Mouse (Mus musculus) liver, adult 2 months (tissue): ENCODE data around the gene Zfp82. TPM values are rescaled to one million over a fixed set of nuclear protein-coding genes. Genes with fewer than 3 reads are reported as not detected.

ENCODE experiments used
- DNase-seq: peaks from one replicate; pipeline ENCODE4 v3.0.0-alpha.2; 2011; ENCODE audit warnings: low read depth, low spot score; ENCODE audit errors: extremely low read depth
- H3K27ac ChIP-seq: fragments of 200-500 bp; replicated peaks from 2 replicates; pipeline ENCODE4 v1.5.1; 2012; ENCODE audit warnings: low read depth, mild to moderate bottlenecking, control low read depth, inconsistent platforms, low read length; ENCODE audit not compliant: insufficient read depth
- H3K27me3 ChIP-seq: fragments of 200-500 bp; 2 replicates; pipeline ENCODE4 v1.6.1; 2012; ENCODE audit warnings: mild to moderate bottlenecking, moderate library complexity, low read length, inconsistent platforms; ENCODE audit not compliant: control insufficient read depth, insufficient read depth
- H3K36me3 ChIP-seq: fragments of 200-500 bp; 2 replicates; pipeline ENCODE4 v1.6.1; 2012; ENCODE audit warnings: low read length, inconsistent platforms; ENCODE audit not compliant: control insufficient read depth, insufficient read depth
- H3K4me1 ChIP-seq: fragments of 200-500 bp; 2 replicates; pipeline ENCODE4 v1.6.1; 2011; ENCODE audit warnings: low read length; ENCODE audit not compliant: control insufficient read depth, insufficient read depth
- H3K4me3 ChIP-seq: fragments of 200-500 bp; 2 replicates; pipeline ENCODE4 v1.5.1; 2011; ENCODE audit warnings: low read depth, mild to moderate bottlenecking, control low read depth, low read length, moderate library complexity; ENCODE audit not compliant: insufficient read depth
- H3K79me2 ChIP-seq: fragments of 200-500 bp; 2 replicates; pipeline ENCODE4 v1.6.1; 2012; ENCODE audit warnings: inconsistent platforms, mild to moderate bottlenecking, low read length, moderate library complexity; ENCODE audit not compliant: control insufficient read depth, insufficient read depth
- H3K9ac ChIP-seq: fragments of 200-500 bp; 2 replicates; pipeline ENCODE4 v1.6.1; 2012; ENCODE audit warnings: low read depth, mild to moderate bottlenecking, control low read depth, inconsistent platforms, low read length
- CTCF ChIP-seq: fragments of 200-500 bp; IDR thresholded peaks from 2 replicates; pipeline ENCODE4 v1.5.1; 2011; ENCODE audit warnings: low read depth, low read length, control low read depth
- POLR2A ChIP-seq: fragments of 200-500 bp; IDR thresholded peaks from 2 replicates; pipeline ENCODE4 v1.6.1; 2011; ENCODE audit warnings: low read length, control low read depth; ENCODE audit not compliant: insufficient read depth; ENCODE audit errors: extremely low read depth
- WGBS: fragments of 180-500 bp; shearing (Covaris S2); methylation state at CpG from one replicate; pipeline ENCODE4 v1.1.7; 2018; 5-methylcytosine and 5-hydroxymethylcytosine counted together
- polyA plus RNA-seq: library from polyadenylated mRNA; depleted of rRNA; stranded (reverse); fragments of >200 nt; gene quantifications from 2 replicates; pipeline ENCODE4 v1.2.3, GENCODE M21; 2012; rRNA removed
- total RNA-seq: library from RNA; depleted of rRNA; stranded (reverse); fragments of >200 nt; gene quantifications from 2 replicates; pipeline ENCODE4 v1.2.3, GENCODE M21; 2014; rRNA removed

The Zfp82 gene
- total and polyA plus RNA-seq, 2 experiments = 0.04 to 0.46 TPM

DNA sequence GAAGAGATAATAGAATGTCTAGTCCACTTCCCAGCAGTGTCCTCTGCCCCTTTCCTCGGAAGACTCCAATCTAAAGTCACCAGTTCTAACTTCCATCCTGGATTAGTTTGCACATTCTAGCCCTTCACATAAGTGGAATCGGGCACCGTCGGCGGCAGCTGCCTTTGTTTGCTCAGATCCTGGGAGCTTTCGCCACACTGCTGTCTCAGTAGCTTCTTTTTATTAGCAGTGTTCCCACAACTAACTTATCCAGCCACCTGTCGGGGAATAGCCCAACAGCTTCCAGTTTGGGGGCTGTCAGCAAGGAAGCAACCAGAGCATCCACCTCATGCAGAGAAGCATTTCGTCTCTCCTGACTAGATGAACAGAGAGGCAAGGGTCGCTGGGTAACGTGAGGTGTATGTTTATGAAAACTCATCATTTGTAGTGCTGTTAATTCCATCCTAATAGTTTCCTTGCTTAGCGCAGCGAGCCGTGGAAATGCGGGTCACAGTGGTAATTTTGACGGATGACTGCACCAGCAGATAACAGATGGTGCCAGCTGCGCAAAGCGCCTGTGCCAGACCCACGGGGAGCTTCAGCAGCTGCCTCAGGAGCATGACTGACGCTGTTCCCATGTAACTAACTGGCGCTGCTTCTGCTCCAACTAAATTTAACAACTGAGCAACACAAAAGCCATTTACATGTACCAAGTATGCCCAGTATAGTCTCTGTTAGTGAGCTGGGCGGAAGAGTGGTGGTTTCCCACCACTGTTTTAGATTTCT lies 63.2 kb downstream of the Zfp82 start:
- H3K36me3 ChIP-seq = peaks cover 33% of the 10 kb centered on the region
- no peak overlapping the region for H3K4me3 ChIP-seq
- TF ChIP-seq CTCF = no peak
- TF ChIP-seq POLR2A = no peak
- DNase-seq = no peak
- 77% methylated on average over 21 of the region's 21 CpGs for WGBS
- H3K27me3 ChIP-seq = no peaks in the 10 kb centered on the region
- H3K27ac ChIP-seq = no peak overlapping the region
- peaks cover 7% of the 10 kb centered on the region; the same call in 1 of the 2 replicates for H3K79me2 ChIP-seq
- H3K9ac ChIP-seq = no peak overlapping the region
- H3K4me1 ChIP-seq = no peaks in the 10 kb centered on the region

DNA sequence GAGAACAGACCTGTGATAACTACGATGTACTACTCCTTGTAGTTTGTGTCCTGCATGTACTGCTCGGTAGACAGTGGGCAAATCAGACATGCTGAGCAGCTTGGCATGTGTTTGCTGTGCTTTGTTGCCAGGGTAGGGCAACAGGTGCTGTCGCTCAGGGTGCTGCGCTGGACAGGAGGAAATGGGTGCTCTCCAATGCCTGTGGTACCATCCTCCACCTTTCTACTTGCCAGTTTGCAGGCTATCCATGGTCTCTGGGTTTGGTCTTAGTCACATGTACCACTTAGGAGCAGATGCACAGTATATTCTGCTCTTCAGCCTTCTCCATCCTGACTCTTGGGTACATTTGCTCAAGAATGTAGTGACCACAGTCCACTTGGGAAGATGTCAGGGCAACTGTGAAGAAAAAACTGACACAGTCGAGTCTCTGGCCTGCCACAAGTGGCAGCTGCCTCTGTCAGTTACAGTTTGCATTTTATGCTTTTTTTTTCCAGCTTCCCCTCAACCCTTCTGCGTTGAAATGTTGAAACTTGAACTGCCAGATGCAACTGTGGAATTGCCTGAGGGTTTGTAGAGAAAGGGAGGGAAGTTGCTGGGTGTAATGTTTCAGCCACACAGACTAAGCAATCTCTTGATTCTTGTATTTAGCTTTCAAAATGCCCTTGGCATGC lies 64.5 kb downstream of the Zfp82 start:
- no peaks in the 10 kb centered on the region for H3K4me1 ChIP-seq
- TF ChIP-seq POLR2A (no peak), CTCF (no peak)
- no peak overlapping the region for H3K27ac ChIP-seq
- H3K27me3 ChIP-seq = no peaks in the 10 kb centered on the region
- WGBS = 78% methylated on average over 6 of the region's 6 CpGs
- DNase-seq = no peak
- no peak overlapping the region for H3K9ac ChIP-seq
- no peak overlapping the region for H3K4me3 ChIP-seq
- peaks cover 31% of the 10 kb centered on the region for H3K36me3 ChIP-seq
- H3K79me2 ChIP-seq = peaks cover 7% of the 10 kb centered on the region; the same call in 1 of the 2 replicates

- WGBS = 100% methylated on average over 1 of the region's 1 CpGs
These were observed 65.1 kb downstream of the Zfp82 start for GRCm38 (mm10) chr7:30007601-30008000.

More at GRCm38 (mm10) chr7:30007601-30008000, 65.1 kb downstream of the Zfp82 start:
- H3K4me3 ChIP-seq = no peak overlapping the region
- no peaks in the 10 kb centered on the region for H3K27me3 ChIP-seq
- H3K36me3 ChIP-seq = peaks cover 33% of the 10 kb centered on the region
- no peak overlapping the region for H3K27ac ChIP-seq
- no peak for TF ChIP-seq CTCF
- no peak for TF ChIP-seq POLR2A
- peaks cover 7% of the 10 kb centered on the region; the same call in 1 of the 2 replicates for H3K79me2 ChIP-seq
- no peaks in the 10 kb centered on the region for H3K4me1 ChIP-seq
- no peak overlapping the region for H3K9ac ChIP-seq
- no peak for DNase-seq

Other genes starting within 250 kb of the Zfp82 start
- 0.54 and 0.65 TPM in 2 replicates for gene Zfp940, start 219.2 kb downstream of the Zfp82 start, total RNA-seq
- 0.09 and 0.12 TPM in 2 replicates for gene Zfp940, start 219.2 kb downstream of the Zfp82 start, polyA plus RNA-seq
- 2.8 and 3.7 TPM in 2 replicates for gene Zfp420, start 212.9 kb downstream of the Zfp82 start, total RNA-seq
- gene Zfp420, start 212.9 kb downstream of the Zfp82 start, polyA plus RNA-seq = 0.34 and 0.50 TPM in 2 replicates
- gene Zfp27, start 166.3 kb downstream of the Zfp82 start, total RNA-seq = 3.6 and 4.6 TPM in 2 replicates
- 1.1 and 1.3 TPM in 2 replicates for gene Zfp27, start 166.3 kb downstream of the Zfp82 start, polyA plus RNA-seq
- 2.4 and 3.2 TPM in 2 replicates for gene Zfp383, start 164.7 kb downstream of the Zfp82 start, total RNA-seq
- gene Zfp383, start 164.7 kb downstream of the Zfp82 start, polyA plus RNA-seq = 0.36 and 0.51 TPM in 2 replicates
- gene Zfp74, start 118.8 kb downstream of the Zfp82 start, total RNA-seq = 2.4 and 2.6 TPM in 2 replicates
- gene Zfp74, start 118.8 kb downstream of the Zfp82 start, polyA plus RNA-seq = 2.3 and 2.7 TPM in 2 replicates
- 8.7 and 8.8 TPM in 2 replicates for gene Zfp568, start 88.9 kb downstream of the Zfp82 start, total RNA-seq
- gene Zfp568, start 88.9 kb downstream of the Zfp82 start, polyA plus RNA-seq = 4.3 and 4.9 TPM in 2 replicates
- 1.1 TPM in 2 replicates for gene Zfp14, start 21.5 kb downstream of the Zfp82 start, total RNA-seq
- 0.49 and 0.65 TPM in 2 replicates for gene Zfp14, start 21.5 kb downstream of the Zfp82 start, polyA plus RNA-seq
- 0.13 TPM in 1 of 2 replicates, not detected in the other for gene Gm26920, start 17.5 kb upstream of the Zfp82 start, total RNA-seq
- not detected in 2 replicates for gene Gm26920, start 17.5 kb upstream of the Zfp82 start, polyA plus RNA-seq
- gene Zfp566, start 17.6 kb upstream of the Zfp82 start, total RNA-seq = 0.37 and 0.67 TPM in 2 replicates
- gene Zfp566, start 17.6 kb upstream of the Zfp82 start, polyA plus RNA-seq = 0.56 and 1.9 TPM in 2 replicates
- gene Zfp260, start 21.9 kb upstream of the Zfp82 start, total RNA-seq = 19.0 and 19.6 TPM in 2 replicates
- 8.3 and 11.1 TPM in 2 replicates for gene Zfp260, start 21.9 kb upstream of the Zfp82 start, polyA plus RNA-seq
- gene Zfp382, start 49.0 kb upstream of the Zfp82 start, total RNA-seq = 0.54 and 0.74 TPM in 2 replicates
- gene Zfp382, start 49.0 kb upstream of the Zfp82 start, polyA plus RNA-seq = 0.07 TPM in 1 of 2 replicates, not detected in the other
- gene Zfp146, start 96.8 kb upstream of the Zfp82 start, total RNA-seq = 16.3 and 20.8 TPM in 2 replicates
- 5.1 and 6.9 TPM in 2 replicates for gene Zfp146, start 96.8 kb upstream of the Zfp82 start, polyA plus RNA-seq
- gene Cox7a1, start 111.2 kb upstream of the Zfp82 start, total RNA-seq = 6.1 and 9.7 TPM in 2 replicates
- gene Cox7a1, start 111.2 kb upstream of the Zfp82 start, polyA plus RNA-seq = 2.0 and 2.8 TPM in 2 replicates
- gene Capns1, start 125.9 kb upstream of the Zfp82 start, total RNA-seq = 65.5 and 73.6 TPM in 2 replicates
- gene Capns1, start 125.9 kb upstream of the Zfp82 start, polyA plus RNA-seq = 235 and 253 TPM in 2 replicates
- gene Polr2i, start 159.0 kb upstream of the Zfp82 start, total RNA-seq = 57.1 and 68.6 TPM in 2 replicates
- gene Polr2i, start 159.0 kb upstream of the Zfp82 start, polyA plus RNA-seq = 99.9 and 109 TPM in 2 replicates
- gene Tbcb, start 159.4 kb upstream of the Zfp82 start, total RNA-seq = 32.3 and 32.5 TPM in 2 replicates
- gene Tbcb, start 159.4 kb upstream of the Zfp82 start, polyA plus RNA-seq = 21.5 and 22.1 TPM in 2 replicates
- not detected in 2 replicates for gene Ovol3, start 162.8 kb upstream of the Zfp82 start, total RNA-seq
- 0.94 and 1.0 TPM in 2 replicates for gene Ovol3, start 162.8 kb upstream of the Zfp82 start, polyA plus RNA-seq
- gene Thap8, start 207.2 kb upstream of the Zfp82 start, total RNA-seq = not detected in 2 replicates
- not detected in 2 replicates for gene Thap8, start 207.2 kb upstream of the Zfp82 start, polyA plus RNA-seq
- gene Wdr62, start 207.5 kb upstream of the Zfp82 start, total RNA-seq = 0.55 and 0.81 TPM in 2 replicates
- gene Wdr62, start 207.5 kb upstream of the Zfp82 start, polyA plus RNA-seq = 4.8 and 5.9 TPM in 2 replicates
- gene Clip3, start 218.8 kb upstream of the Zfp82 start, total RNA-seq = 0.18 and 0.54 TPM in 2 replicates
- gene Clip3, start 218.8 kb upstream of the Zfp82 start, polyA plus RNA-seq = 0.24 and 0.80 TPM in 2 replicates
- gene Alkbh6, start 235.8 kb upstream of the Zfp82 start, total RNA-seq = 15.0 and 16.8 TPM in 2 replicates
- 38.7 and 51.4 TPM in 2 replicates for gene Alkbh6, start 235.8 kb upstream of the Zfp82 start, polyA plus RNA-seq
- 1.7 and 3.5 TPM in 2 replicates for gene Syne4, start 241.9 kb upstream of the Zfp82 start, total RNA-seq
- 2.2 and 4.9 TPM in 2 replicates for gene Syne4, start 241.9 kb upstream of the Zfp82 start, polyA plus RNA-seq
- gene E130208F15Rik, start 248.8 kb upstream of the Zfp82 start, total RNA-seq = 0.18 and 0.34 TPM in 2 replicates
- gene E130208F15Rik, start 248.8 kb upstream of the Zfp82 start, polyA plus RNA-seq = 0.06 and 0.39 TPM in 2 replicates